Mouse (Mus musculus) hindbrain, embryonic 13.5 days (tissue): ENCODE measurements around the gene Edn2. TPM values are rescaled to one million over a fixed set of nuclear protein-coding genes. Genes with fewer than 3 reads are reported as not detected.
A peak's percentile ranks its signal among the peaks of the same experiment; 100 is the strongest.

Source experiments
- ATAC-seq: fragments of 200-750 bp; cut with Nextera tagmentation; 2 replicates; pipeline ENCODE4 v1.8.0; 2017; ENCODE audit warnings: moderate TSS enrichment; ENCODE audit not compliant: low FRiP score
- H3K27ac ChIP-seq: fragments of 300-500 bp; sonication (generic); 2 replicates; pipeline ENCODE4 v1.5.1; 2015; ENCODE audit warnings: inconsistent platforms, mild to moderate bottlenecking, moderate library complexity
- H3K27me3 ChIP-seq: fragments of 300-500 bp; sonication (generic); 2 replicates; pipeline ENCODE4 v1.6.1; 2015; ENCODE audit warnings: mild to moderate bottlenecking, inconsistent platforms
- H3K36me3 ChIP-seq: fragments of 300-500 bp; sonication (generic); 2 replicates; pipeline ENCODE4 v1.6.1; 2015; ENCODE audit warnings: mild to moderate bottlenecking, inconsistent platforms
- H3K4me1 ChIP-seq: fragments of 300-500 bp; sonication (generic); replicated peaks from 2 replicates; pipeline ENCODE4 v1.6.1; 2015; ENCODE audit warnings: inconsistent platforms
- H3K4me2 ChIP-seq: fragments of 300-500 bp; sonication (generic); 2 replicates; pipeline ENCODE4 v1.6.1; 2015; ENCODE audit warnings: inconsistent platforms, mild to moderate bottlenecking, moderate library complexity
- H3K4me3 ChIP-seq: fragments of 300-500 bp; sonication (generic); 2 replicates; pipeline ENCODE4 v1.5.1; 2015; ENCODE audit warnings: mild to moderate bottlenecking, inconsistent platforms
- H3K9ac ChIP-seq: fragments of 300-500 bp; sonication (generic); 2 replicates; pipeline ENCODE4 v1.6.1; 2015; ENCODE audit warnings: mild to moderate bottlenecking, inconsistent platforms
- H3K9me3 ChIP-seq: fragments of 300-500 bp; sonication (generic); 2 replicates; pipeline ENCODE4 v1.6.1; 2016; ENCODE audit warnings: inconsistent platforms
- WGBS: fragments of 180-500 bp; shearing (Covaris S2); methylation state at CpG from one replicate; pipeline ENCODE4 v1.1.7; 2015; 5-methylcytosine and 5-hydroxymethylcytosine counted together
- polyA plus RNA-seq: library from polyadenylated mRNA; unstranded; fragments of >200 nt; fragmentation: Nextera tagmentation; extraction: Ambion mirVana; gene quantifications from 2 replicates; pipeline ENCODE4 v1.2.1, GENCODE M21; 2015

Edn2 gene
- polyA plus RNA-seq: 0.12 TPM in 1 of 2 replicates, not detected in the other

DNA sequence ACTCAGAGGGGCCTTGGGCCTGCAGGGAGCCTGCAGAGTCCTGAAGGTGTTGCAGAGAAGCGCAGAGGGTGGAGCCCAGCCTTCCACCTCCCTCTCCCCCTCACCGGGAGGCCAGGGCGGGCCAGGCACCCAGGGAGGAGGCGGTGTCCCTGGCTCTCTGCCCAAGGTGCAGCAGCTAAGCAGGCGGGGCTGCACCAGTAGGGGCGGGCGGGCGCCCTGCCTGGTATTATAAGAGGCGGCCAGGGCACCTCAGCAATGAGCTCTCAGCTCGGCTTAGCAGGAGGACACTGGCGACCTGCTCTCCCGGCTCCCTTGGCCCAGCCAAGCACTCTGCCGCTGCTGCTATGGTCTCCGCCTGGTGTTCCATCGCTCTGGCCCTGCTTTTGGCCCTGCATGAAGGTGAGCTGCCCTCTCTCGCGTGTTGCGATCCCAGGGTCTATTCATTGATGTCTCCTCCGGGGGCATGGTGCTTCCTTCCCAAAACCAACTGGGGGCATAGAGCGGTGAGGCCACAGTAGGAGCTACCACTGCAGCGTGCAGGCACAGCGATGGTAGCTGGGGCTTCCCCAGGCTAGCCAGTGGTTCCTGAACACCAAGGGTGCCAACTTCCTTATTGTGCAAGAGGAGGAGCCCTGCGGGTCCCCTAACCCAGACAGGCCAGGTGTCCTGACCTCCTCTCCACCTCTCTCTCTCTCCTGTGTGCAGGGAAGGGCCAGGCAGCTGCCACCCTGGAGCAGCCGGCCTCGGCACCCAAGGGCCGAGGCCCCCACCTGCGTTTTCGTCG lies at the start of gene Edn2:
Gene Edn2, plus strand, starts transcription at position 41 of the 784 bp plus-strand sequence.
- H3K4me3 ChIP-seq: no peak within 1 kb of the TSS
- no peak within 1 kb of the TSS for H3K9ac ChIP-seq
- peaks cover 20% of the 10 kb centered on the region for H3K4me1 ChIP-seq
- 0 out of 2 replicates have a peak, but pooled peaks have one; percentile 19 for ATAC-seq
- no peaks in the 10 kb centered on the region for H3K9me3 ChIP-seq
- H3K27me3 ChIP-seq: peaks cover 14% of the 10 kb centered on the region; the same call in 1 of the 2 replicates
- H3K27ac ChIP-seq: no peak within 1 kb of the TSS
- no peaks in the 10 kb centered on the region for H3K36me3 ChIP-seq
- no peak within 1 kb of the TSS for H3K4me2 ChIP-seq
- WGBS: 43% methylated on average over 29 of the region's 29 CpGs

- ATAC-seq: no peak
- H3K27me3 ChIP-seq: 0 out of 2 replicates have a peak, but pooled peaks cover 3% of the 10 kb centered on the region
- H3K4me1 ChIP-seq: no peaks in the 10 kb centered on the region
- H3K9me3 ChIP-seq: peaks cover 6% of the 10 kb centered on the region; the same call in 1 of the 2 replicates
- H3K4me2 ChIP-seq: no peak overlapping the region
- no peak overlapping the region for H3K4me3 ChIP-seq
- WGBS: 91% methylated on average over 3 of the region's 3 CpGs
- H3K36me3 ChIP-seq: no peaks in the 10 kb centered on the region
- H3K9ac ChIP-seq: no peak overlapping the region
- H3K27ac ChIP-seq: no peak overlapping the region
These were observed 45.5 kb upstream of the Edn2 start for GRCm38 (mm10) chr4:120115516-120115915.

- Histone ChIP-seq H3K4me1 (no peaks in the 10 kb centered on the region), H3K9me3 (peaks cover 6% of the 10 kb centered on the region; the same call in 1 of the 2 replicates), H3K9ac (no peak overlapping the region), H3K27ac (no peak overlapping the region), H3K36me3 (no peaks in the 10 kb centered on the region), H3K27me3 (0 out of 2 replicates have a peak, but pooled peaks cover 3% of the 10 kb centered on the region), H3K4me2 (no peak overlapping the region), H3K4me3 (no peak overlapping the region)
- no peak for ATAC-seq
- WGBS: 90% methylated on average over 1 of the region's 1 CpGs
These were observed 44.7 kb upstream of the Edn2 start for GRCm38 (mm10) chr4:120116312-120116711.

DNA sequence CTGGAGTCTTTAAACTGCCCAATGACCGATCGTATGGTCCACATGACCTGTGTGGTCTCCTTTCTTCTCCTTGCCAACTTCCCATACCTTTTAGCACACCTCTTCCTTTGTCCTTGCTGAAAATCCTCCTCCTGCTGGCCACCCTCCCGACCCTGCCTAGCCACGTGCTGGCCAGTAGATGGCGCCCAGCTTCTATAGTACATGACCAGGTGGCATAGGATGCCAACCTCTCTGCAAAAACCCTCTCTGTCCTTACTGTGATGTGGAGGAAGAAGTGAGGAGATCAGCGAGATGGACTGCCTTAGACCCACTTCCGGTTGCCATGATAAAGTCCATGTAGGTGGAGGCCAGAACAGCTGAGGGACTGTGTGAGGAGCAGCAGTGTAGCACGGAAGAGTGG lies 40.7 kb upstream of the Edn2 start:
- H3K4me1 ChIP-seq: no peaks in the 10 kb centered on the region
- no peak overlapping the region for H3K4me2 ChIP-seq
- no peak overlapping the region for H3K9ac ChIP-seq
- H3K27ac ChIP-seq: no peak overlapping the region
- ATAC-seq: peak; percentile 49; the same call in 1 of the 2 replicates
- H3K9me3 ChIP-seq: peaks cover 6% of the 10 kb centered on the region; the same call in 1 of the 2 replicates
- H3K4me3 ChIP-seq: no peak overlapping the region
- no peaks in the 10 kb centered on the region for H3K27me3 ChIP-seq
- 40% methylated on average over 8 of the region's 8 CpGs for WGBS
- H3K36me3 ChIP-seq: no peaks in the 10 kb centered on the region

GRCm38 (mm10) chr4:120124656-120125055 lies 36.4 kb upstream of the Edn2 start:
- ATAC-seq: no peak
- H3K36me3 ChIP-seq: no peaks in the 10 kb centered on the region
- no peak overlapping the region for H3K9ac ChIP-seq
- H3K9me3 ChIP-seq: no peaks in the 10 kb centered on the region
- 89% methylated on average over 6 of the region's 6 CpGs for WGBS
- no peaks in the 10 kb centered on the region for H3K4me1 ChIP-seq
- no peak overlapping the region for H3K4me3 ChIP-seq
- no peaks in the 10 kb centered on the region for H3K27me3 ChIP-seq
- H3K4me2 ChIP-seq: no peak overlapping the region
- H3K27ac ChIP-seq: no peak overlapping the region

GRCm38 (mm10) chr4:120126047-120126446 lies 35.0 kb upstream of the Edn2 start:
- Histone ChIP-seq H3K4me1 (peaks cover 3% of the 10 kb centered on the region; the same call in 1 of the 2 replicates), H3K27me3 (0 out of 2 replicates have a peak, but pooled peaks cover 3% of the 10 kb centered on the region), H3K27ac (no peak overlapping the region), H3K4me3 (no peak overlapping the region), H3K4me2 (no peak overlapping the region), H3K9ac (no peak overlapping the region), H3K36me3 (no peaks in the 10 kb centered on the region), H3K9me3 (no peaks in the 10 kb centered on the region)
- ATAC-seq: no peak
- 94% methylated on average over 6 of the region's 6 CpGs for WGBS

DNA sequence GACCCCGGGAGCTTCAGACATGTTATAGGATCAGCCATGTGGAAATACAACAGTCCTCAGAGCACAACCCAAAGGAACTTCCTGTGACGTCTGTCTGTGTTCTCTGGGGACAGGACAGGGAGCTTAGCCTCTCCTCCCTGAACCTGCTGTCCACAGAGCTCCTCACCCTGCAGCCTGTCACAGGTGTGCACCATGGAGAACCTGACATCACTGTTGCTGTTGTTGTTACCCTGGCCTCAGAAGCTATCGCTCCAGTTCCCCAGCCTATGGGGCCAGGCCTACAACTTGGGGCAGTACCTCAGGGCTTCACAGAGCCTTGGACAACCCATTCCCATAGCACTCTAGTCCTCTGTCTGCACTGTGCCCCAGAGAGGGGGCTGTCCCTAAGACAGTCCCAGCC lies 33.7 kb upstream of the Edn2 start:
- H3K27me3 ChIP-seq: 0 out of 2 replicates have a peak, but pooled peaks cover 4% of the 10 kb centered on the region
- 73% methylated on average over 3 of the region's 3 CpGs for WGBS
- no peak for ATAC-seq
- no peak overlapping the region for H3K4me2 ChIP-seq
- peaks cover 16% of the 10 kb centered on the region for H3K4me1 ChIP-seq
- 0 out of 2 replicates have a peak, but pooled peaks cover 2% of the 10 kb centered on the region for H3K36me3 ChIP-seq
- H3K9me3 ChIP-seq: no peaks in the 10 kb centered on the region
- 0 out of 2 replicates have a peak overlapping the region, but pooled peaks have one; percentile 15 for H3K9ac ChIP-seq
- no peak overlapping the region for H3K27ac ChIP-seq
- H3K4me3 ChIP-seq: no peak overlapping the region

DNA sequence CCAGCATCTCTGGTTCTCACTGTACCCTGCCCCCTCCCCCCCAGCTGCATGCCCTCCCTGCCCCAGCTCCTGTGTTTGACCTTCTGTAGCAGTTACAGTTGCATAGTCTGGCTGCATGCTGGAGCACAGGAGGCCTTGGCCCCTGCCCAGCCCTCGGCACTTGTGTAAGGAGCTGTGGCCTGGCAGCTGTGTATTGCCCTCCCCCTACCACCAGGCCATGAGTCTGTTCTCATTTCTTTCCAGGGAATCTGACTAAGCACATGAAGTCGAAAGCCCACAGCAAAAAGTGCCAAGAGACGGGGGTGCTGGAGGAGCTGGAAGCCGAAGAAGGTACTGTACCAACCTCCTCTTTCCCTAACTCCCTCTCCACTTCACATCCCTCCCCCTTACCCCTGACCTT lies 33.0 kb upstream of the Edn2 start:
- H3K27ac ChIP-seq: no peak overlapping the region
- no peak overlapping the region for H3K9ac ChIP-seq
- H3K4me1 ChIP-seq: peaks cover 16% of the 10 kb centered on the region
- H3K36me3 ChIP-seq: 0 out of 2 replicates have a peak, but pooled peaks cover 5% of the 10 kb centered on the region
- no peaks in the 10 kb centered on the region for H3K9me3 ChIP-seq
- no peak overlapping the region for H3K4me3 ChIP-seq
- ATAC-seq: no peak
- 80% methylated on average over 4 of the region's 4 CpGs for WGBS
- H3K27me3 ChIP-seq: 0 out of 2 replicates have a peak, but pooled peaks cover 5% of the 10 kb centered on the region
- H3K4me2 ChIP-seq: no peak overlapping the region

- Histone ChIP-seq H3K27ac (no peak overlapping the region), H3K4me1 (peaks cover 20% of the 10 kb centered on the region), H3K9me3 (no peaks in the 10 kb centered on the region), H3K4me3 (no peak overlapping the region), H3K4me2 (no peak overlapping the region), H3K36me3 (0 out of 2 replicates have a peak, but pooled peaks cover 8% of the 10 kb centered on the region), H3K9ac (no peak overlapping the region), H3K27me3 (0 out of 2 replicates have a peak, but pooled peaks cover 5% of the 10 kb centered on the region)
- ATAC-seq: peak; percentile 70
- WGBS: 47% methylated on average over 4 of the region's 4 CpGs
These were observed 31.6 kb upstream of the Edn2 start for GRCm38 (mm10) chr4:120129233-120129885.

DNA sequence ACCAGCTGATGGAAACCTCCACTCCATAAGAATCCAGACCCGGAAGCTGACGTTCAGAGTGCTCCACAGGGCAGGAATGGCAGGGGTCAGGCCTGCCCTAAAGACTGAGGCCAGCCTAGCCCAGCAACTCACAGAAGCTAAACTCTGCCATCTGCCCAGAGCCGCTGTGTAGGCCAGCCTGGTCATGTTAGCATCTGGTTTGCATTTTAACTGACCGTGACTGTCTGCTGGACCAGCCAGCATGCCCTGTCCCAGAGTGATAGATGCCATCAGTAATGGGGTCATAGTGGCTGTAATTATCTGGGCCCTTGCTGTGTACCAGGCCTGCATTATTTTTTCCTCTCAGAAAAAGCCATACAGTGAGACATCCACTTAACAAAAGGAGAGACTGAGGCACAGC lies 30.1 kb upstream of the Edn2 start:
- 55% methylated on average over 4 of the region's 4 CpGs for WGBS
- no peak for ATAC-seq
- 0 out of 2 replicates have a peak, but pooled peaks cover 5% of the 10 kb centered on the region for H3K27me3 ChIP-seq
- H3K4me1 ChIP-seq: peaks cover 20% of the 10 kb centered on the region
- H3K4me2 ChIP-seq: no peak overlapping the region
- 0 out of 2 replicates have a peak, but pooled peaks cover 8% of the 10 kb centered on the region for H3K36me3 ChIP-seq
- no peak overlapping the region for H3K27ac ChIP-seq
- no peaks in the 10 kb centered on the region for H3K9me3 ChIP-seq
- no peak overlapping the region for H3K4me3 ChIP-seq
- H3K9ac ChIP-seq: peak overlapping the region; percentile 26; the same call in 1 of the 2 replicates

DNA sequence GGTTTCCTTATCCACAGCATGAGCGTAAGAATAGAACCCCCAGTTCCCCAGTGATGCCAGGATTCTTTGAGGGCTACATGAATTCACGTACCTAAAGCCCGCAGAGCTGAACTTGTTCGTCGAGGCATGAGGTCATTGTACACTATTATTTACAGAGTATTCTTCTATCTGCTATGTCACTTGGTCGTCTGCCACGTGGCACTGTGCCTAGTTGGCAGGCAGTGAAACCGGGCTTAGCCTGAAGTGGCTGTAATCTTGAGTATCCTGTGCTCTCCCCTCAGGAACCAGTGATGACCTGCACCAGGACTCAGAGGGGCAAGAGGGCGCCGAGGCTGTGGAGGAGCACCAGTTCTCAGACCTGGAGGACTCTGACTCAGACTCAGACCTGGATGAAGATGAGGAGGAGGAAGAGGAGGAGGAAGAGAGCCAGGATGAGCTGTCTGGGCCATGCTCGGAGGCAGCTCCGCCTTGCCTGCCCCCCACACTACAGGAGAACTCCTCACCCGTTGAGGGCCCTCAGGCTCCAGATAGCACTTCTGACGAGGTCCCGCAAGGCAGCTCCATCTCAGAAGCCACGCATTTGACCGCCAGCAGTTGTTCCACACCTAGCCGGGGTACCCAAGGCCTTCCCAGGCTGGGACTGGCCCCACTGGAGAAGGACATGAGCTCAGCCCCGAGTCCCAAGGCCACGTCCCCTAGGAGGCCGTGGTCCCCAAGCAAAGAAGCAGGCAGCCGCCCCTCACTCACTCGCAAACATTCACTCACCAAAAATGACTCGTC lies 29.4 kb upstream of the Edn2 start:
- 76% methylated on average over 24 of the region's 24 CpGs for WGBS
- no peak for ATAC-seq
- Histone ChIP-seq H3K27ac (no peak overlapping the region; the same call in 1 of the 2 replicates), H3K4me3 (no peak overlapping the region), H3K9ac (no peak overlapping the region; the same call in none of the 2 replicates), H3K9me3 (no peaks in the 10 kb centered on the region), H3K4me1 (peaks cover 20% of the 10 kb centered on the region), H3K36me3 (0 out of 2 replicates have a peak, but pooled peaks cover 8% of the 10 kb centered on the region), H3K27me3 (0 out of 2 replicates have a peak, but pooled peaks cover 5% of the 10 kb centered on the region), H3K4me2 (no peak overlapping the region)
